Mouse (Mus musculus) adrenal gland, postnatal 36 days (tissue): ENCODE data around the gene Plekhh3. TPM values are rescaled to one million over a fixed set of nuclear protein-coding genes. Genes with fewer than 3 reads are reported as not detected.
"Not testable (repeated sequence)": the region's sequence is repeated elsewhere in the genome, so short reads cannot be mapped to it uniquely, and the experiment has no call there.

ENCODE experiments used
- DNase-seq, 2 experiments: peaks; one replicate each; pipeline ENCODE4 v3.0.0; 2021; ENCODE audit warnings: mixed read lengths in 1 of 2
- total RNA-seq, 2 experiments: library from RNA; stranded (reverse); gene quantifications; 2 replicates each; pipeline ENCODE4 v1.2.3; 2021

Gene Plekhh3
- total RNA-seq, 2 experiments from 2014 or later = 21.5 to 30.0 TPM

- DNase-seq = peak in 1 of 2 experiments; percentile 70
Measured at GRCm38 (mm10) chr11:101149178-101150105, 21.7 kb downstream of the Plekhh3 start.

- DNase-seq = no peak
Measured at GRCm38 (mm10) chr11:101148751-101149150, 22.4 kb downstream of the Plekhh3 start.

DNA sequence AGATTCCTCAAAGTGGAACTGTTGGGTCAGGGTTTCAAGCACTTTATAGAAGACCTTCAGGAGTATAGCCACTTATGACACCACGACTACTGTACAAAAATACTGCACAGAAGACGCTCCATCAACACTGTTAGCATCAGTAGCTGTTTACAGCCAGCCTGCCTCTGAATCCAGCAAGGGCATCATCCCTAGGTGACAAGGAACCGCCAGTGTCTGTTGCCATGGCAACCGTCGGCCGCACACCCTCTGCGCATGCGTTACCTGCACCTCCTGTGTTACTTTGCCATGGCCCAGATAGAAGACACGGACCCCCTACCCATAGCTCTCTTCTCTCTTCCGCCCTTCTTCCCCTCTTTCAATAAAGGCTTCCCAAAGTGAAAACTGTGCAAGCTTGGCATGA, 24.8 kb downstream of the Plekhh3 start:
- DNase-seq = no peak

GRCm38 (mm10) chr11:101143338-101144225, 27.6 kb downstream of the Plekhh3 start:
- peak; percentile 54 for DNase-seq

- no peak for DNase-seq
Measured at GRCm38 (mm10) chr11:101142215-101142967, 28.8 kb downstream of the Plekhh3 start.

GRCm38 (mm10) chr11:101141088-101141487, 30.1 kb downstream of the Plekhh3 start:
- DNase-seq = no peak

GRCm38 (mm10) chr11:101140164-101140819, 30.9 kb downstream of the Plekhh3 start:
- DNase-seq = no peak

- DNase-seq = peak; percentile 63 to 74
Measured at GRCm38 (mm10) chr11:101138536-101139181, 32.5 kb downstream of the Plekhh3 start.

DNA sequence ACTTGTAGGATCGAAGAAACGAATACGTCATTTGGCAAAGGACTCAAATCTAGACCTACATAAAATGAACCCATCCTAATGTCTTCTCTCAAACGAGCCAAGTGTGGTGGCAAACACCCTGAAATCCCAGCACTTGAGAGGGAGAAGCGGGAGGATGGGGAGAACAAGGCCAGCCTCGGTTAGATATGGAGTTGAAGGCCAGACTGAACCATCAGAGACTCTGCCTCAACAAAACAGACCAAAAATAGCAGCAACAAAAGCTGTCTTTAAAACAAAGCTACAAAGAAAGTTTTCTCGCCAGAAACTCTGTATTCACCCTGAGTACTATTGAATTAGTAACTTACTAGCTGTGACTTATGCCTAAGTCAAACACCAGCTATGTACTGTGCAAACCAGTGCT, 34.2 kb downstream of the Plekhh3 start:
- DNase-seq = no peak

GRCm38 (mm10) chr11:101134217-101134865, 36.8 kb downstream of the Plekhh3 start:
- DNase-seq = peak; percentile 75 to 80

GRCm38 (mm10) chr11:101133037-101133436, 38.1 kb downstream of the Plekhh3 start:
- peak in 1 of 2 experiments; percentile 15 for DNase-seq

GRCm38 (mm10) chr11:101131701-101132100, 39.5 kb downstream of the Plekhh3 start:
- DNase-seq = peak in 1 of 2 experiments; percentile 41

- DNase-seq = no peak
Measured at GRCm38 (mm10) chr11:101131187-101131586, 40.0 kb downstream of the Plekhh3 start.

- peak in 1 of 2 experiments; percentile 65 for DNase-seq
Measured at GRCm38 (mm10) chr11:101130056-101130756, 40.9 kb downstream of the Plekhh3 start.

- peak; percentile 43 to 52 for DNase-seq
Measured at GRCm38 (mm10) chr11:101128996-101129577, 42.1 kb downstream of the Plekhh3 start.

GRCm38 (mm10) chr11:101127075-101127474, 44.1 kb downstream of the Plekhh3 start:
- peak in 1 of 2 experiments; percentile 17 for DNase-seq

DNA sequence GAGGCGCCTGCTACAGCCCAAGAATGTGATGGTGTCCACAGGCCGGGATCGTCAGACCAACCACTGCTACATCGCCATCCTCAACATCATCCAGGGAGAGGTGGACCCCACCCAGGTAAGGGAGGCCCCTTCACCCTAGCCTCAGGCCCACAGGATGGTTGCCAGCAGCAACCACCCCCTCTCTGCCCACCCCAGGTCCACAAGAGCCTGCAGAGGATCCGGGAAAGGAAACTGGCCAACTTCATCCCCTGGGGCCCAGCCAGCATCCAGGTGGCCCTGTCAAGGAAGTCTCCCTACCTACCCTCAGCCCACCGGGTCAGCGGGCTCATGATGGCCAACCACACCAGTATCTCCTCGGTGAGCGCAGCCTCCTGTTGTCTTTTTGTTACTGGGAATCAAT, 46.1 kb downstream of the Plekhh3 start:
- not testable (repeated sequence) for DNase-seq

DNA sequence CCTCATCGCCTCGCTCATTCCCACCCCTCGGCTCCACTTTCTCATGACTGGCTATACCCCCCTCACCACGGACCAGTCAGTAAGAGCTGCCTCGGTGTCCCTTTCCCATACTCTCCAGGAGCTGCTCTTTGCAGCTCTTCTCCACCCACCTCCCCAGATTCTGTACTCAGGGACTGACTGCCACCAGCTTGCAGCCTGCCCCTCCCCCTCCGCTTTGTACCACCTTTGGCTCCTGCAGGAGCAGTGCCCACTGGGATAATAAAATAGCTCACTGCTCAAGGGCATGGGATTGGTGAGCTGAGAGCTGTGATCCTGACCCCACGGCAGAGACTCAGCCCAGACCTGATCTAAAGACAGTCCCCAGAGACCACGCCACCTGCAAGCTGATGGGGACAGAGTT, 46.7 kb downstream of the Plekhh3 start:
- not testable (repeated sequence) for DNase-seq

DNA sequence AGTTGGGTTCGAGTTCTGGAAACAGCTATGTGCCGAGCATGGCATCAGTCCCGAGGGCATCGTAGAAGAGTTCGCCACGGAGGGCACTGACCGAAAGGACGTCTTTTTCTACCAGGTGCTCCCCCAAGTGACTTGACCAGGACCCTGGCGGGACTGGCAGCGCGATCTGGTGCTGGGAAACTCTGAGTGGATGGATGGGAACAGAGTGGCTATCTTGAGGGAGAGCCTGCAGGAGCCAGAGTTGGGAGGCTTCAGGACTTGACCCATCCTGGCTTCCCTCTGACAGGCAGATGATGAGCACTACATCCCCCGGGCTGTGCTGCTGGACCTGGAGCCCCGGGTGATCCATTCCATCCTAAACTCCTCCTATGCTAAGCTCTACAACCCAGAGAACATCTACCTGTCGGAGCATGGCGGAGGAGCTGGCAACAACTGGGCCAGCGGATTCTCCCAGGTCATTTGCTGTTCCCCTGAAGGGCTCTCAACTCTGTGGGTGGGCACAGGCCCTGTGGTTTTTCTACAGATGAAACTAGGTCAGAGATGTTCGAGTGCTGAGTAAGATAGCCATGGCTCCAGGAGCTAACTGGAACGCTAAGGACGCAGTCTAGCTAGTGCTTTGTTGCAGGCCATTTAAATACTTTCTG, 50.5 kb downstream of the Plekhh3 start:
- DNase-seq = no peak
